Mouse (Mus musculus) stomach, postnatal 0 days (tissue): ENCODE measurements at regions not wholly inside any gene's neighbourhood (a gene's known extent, or its start where the extent isn't known, plus 50 kb on each side); places are given as distances from the start of the nearest gene placed in this dataset.

Source experiments
- CTCF ChIP-seq: IDR thresholded peaks from 2 replicates; pipeline ENCODE4 v1.5.1; 2016; ENCODE audit warnings: antibody characterized with exemption, low read depth, mild to moderate bottlenecking, moderate library complexity
- EP300 ChIP-seq: optimal IDR thresholded peaks from 2 replicates; pipeline ENCODE3; 2016; ENCODE audit warnings: antibody characterized with exemption

DNA sequence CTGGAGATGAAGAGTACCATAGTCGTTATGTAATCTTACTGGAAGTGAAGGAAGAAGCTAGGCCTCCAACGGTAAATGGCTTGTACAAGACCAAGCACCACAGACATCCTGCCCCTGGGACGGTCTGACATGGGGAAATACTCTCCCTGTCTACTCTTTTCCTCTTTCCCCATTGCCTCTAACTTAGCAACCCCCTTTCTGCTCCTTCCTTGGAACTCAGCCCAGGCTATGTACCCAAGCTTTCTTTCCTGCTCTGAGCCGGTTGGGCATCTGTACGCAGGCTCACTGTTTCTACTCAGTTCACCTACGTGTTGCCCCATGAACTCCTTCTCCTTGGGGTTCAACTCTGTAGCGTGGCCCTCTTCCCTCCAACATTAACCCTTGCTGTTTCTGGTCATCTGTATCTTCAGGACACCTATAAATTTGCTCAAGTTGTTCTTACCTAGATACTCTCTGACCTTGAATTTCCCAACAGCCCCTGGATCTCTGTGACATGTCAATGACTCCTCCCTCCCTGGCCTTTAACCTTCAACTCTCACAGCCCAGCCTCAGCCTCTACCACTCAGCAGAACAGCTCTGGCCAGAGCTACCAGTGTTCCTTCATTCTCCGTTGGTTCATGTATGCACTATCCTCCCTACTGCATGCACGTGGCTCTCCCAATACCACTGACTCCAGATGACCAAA is 71.0 kb upstream of the Usp24 start:
- no peak for TF ChIP-seq CTCF
- TF ChIP-seq EP300 = no peak
